Mouse (Mus musculus) bone marrow, adult 2 months (tissue): ENCODE data around the gene Cutc.

Experiments
- CTCF ChIP-seq: fragments of 200-500 bp; IDR thresholded peaks from 2 replicates; pipeline ENCODE4 v1.5.1; 2011; ENCODE audit warnings: low read length, control low read depth; ENCODE audit not compliant: control insufficient read depth, insufficient read depth
- POLR2A ChIP-seq: fragments of 200-500 bp; IDR thresholded peaks from 2 replicates; pipeline ENCODE4 v1.6.1; 2011; ENCODE audit warnings: low read depth, mild to moderate bottlenecking, control low read depth, low read length, borderline replicate concordance; ENCODE audit not compliant: control insufficient read depth

DNA sequence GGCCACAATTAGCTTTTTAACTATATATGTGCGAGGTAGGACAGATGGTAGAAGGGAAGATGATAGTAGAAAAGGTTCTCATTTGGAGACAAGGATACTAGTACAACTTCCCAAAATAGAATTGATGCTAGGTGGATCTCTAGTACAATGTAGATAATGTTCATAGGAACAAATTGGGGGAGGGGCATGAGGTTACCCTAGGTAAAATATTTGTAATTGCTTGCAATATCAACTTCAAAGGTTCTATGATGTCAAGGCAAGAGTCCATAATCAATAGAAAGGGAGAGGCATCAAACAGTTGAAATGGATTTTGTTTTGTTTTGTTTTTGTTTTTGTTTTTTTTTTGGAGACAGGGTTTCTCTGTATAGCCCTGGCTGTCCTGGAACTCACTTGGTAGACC lies 41.2 kb downstream of the Cutc start:
- no peak for TF ChIP-seq CTCF
- no peak for TF ChIP-seq POLR2A
